Mouse (Mus musculus) stomach, embryonic 15.5 days (tissue): ENCODE measurements at regions not wholly inside any gene's neighbourhood (a gene's known extent, or its start where the extent isn't known, plus 50 kb on each side); places are given as distances from the start of the nearest gene placed in this dataset.

Experiments used
- ATAC-seq: fragments of 200-750 bp; cut with Nextera tagmentation; 2 replicates; pipeline ENCODE4 v1.8.0; 2017; ENCODE audit warnings: low read depth, moderate number of reproducible peaks, moderate TSS enrichment; ENCODE audit not compliant: insufficient read depth, low FRiP score
- H3K27ac ChIP-seq: fragments of 300-500 bp; sonication (generic); 2 replicates; pipeline ENCODE4 v1.5.1; 2015; ENCODE audit warnings: mild to moderate bottlenecking, inconsistent platforms
- H3K27me3 ChIP-seq: fragments of 300-500 bp; sonication (generic); replicated peaks from 2 replicates; pipeline ENCODE4 v1.6.1; 2015; ENCODE audit warnings: inconsistent platforms
- H3K36me3 ChIP-seq: fragments of 300-500 bp; sonication (generic); 2 replicates; pipeline ENCODE4 v1.6.1; 2015; ENCODE audit warnings: inconsistent platforms
- H3K4me1 ChIP-seq: fragments of 300-500 bp; sonication (generic); 2 replicates; pipeline ENCODE4 v1.6.1; 2015; ENCODE audit warnings: inconsistent platforms
- H3K4me2 ChIP-seq: fragments of 300-500 bp; sonication (generic); 2 replicates; pipeline ENCODE4 v1.6.1; 2015; ENCODE audit warnings: mild to moderate bottlenecking, inconsistent platforms
- H3K4me3 ChIP-seq: fragments of 300-500 bp; sonication (generic); replicated peaks from 2 replicates; pipeline ENCODE4 v1.5.1; 2015; ENCODE audit warnings: inconsistent platforms
- H3K9ac ChIP-seq: fragments of 300-500 bp; sonication (generic); 2 replicates; pipeline ENCODE4 v1.6.1; 2015; ENCODE audit warnings: inconsistent platforms
- H3K9me3 ChIP-seq: fragments of 300-500 bp; sonication (generic); 2 replicates; pipeline ENCODE4 v1.6.1; 2016; ENCODE audit warnings: inconsistent platforms
- WGBS: fragments of 180-500 bp; shearing (Covaris S2); methylation state at CpG from one replicate; pipeline ENCODE4 v1.1.7; 2015; 5-methylcytosine and 5-hydroxymethylcytosine counted together

DNA sequence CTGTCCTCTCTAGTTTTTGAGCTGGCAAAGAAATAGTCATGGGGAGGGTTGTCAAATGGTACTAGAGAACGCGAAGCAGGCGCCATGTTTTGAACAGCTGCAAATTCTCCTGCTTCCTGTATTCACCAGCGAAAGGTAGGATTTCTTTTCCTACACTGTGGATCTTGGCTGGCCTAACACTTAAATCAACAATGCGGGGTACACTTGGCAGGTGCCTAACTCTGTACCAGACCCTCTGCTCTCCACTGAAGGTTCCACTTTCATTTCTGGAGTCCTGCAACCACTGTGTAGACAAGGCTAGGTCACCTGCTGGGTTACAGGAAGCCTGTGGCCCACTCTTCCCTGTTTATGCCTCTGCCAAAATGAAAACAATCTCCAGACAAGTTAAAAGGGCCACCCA, 239.6 kb downstream of the Cxcl12 start:
- no peak overlapping the region for H3K27ac ChIP-seq
- H3K36me3 ChIP-seq, result no peaks in the 10 kb centered on the region
- no peaks in the 10 kb centered on the region for H3K27me3 ChIP-seq
- H3K4me1 ChIP-seq, result no peaks in the 10 kb centered on the region
- H3K4me2 ChIP-seq, result no peak overlapping the region
- no peak overlapping the region for H3K4me3 ChIP-seq
- H3K9me3 ChIP-seq, result no peaks in the 10 kb centered on the region
- 64% methylated on average over 5 of the region's 5 CpGs for WGBS
- no peak overlapping the region for H3K9ac ChIP-seq
- ATAC-seq, result no peak

DNA sequence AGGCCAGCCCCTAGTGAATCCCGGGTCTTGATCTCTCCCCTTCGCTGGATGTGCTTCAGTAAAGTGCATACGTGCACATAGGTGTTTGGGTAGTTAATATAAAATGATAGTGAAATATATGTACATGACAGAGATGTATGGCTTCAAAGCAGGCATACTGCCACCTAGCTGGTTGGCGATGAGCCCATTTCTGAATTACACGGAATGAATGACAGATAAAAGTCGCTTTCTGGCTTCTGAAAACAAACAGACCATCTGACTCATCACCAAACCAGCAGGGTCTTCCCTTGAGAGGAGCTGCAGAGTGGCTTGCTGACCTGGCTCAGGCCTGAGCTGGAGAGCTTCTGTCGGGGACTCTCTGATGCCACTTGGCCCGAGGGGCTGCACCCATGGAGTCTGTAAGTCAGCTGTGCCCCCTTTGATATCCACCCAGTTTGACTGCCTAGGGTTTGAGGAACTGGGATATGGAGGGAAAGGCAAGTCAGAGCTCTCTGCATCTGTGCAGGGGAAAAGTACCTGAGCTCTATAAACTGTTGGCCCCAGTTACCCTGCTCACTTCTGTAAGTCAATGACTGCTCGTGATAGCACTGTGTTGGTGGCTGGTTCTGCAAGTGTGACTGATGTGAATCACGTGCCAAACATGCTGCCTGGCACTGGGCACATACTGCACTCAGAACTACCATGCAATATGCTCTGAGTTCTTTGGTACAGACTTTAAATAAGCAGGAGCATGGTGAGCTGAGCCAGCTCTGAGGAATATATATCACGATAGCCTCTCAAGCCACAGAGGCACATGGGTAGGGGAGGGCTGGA, 240.8 kb downstream of the Cxcl12 start:
- WGBS, result 63% methylated on average over 11 of the region's 11 CpGs
- H3K9me3 ChIP-seq, result no peaks in the 10 kb centered on the region
- no peak overlapping the region for H3K27ac ChIP-seq

DNA sequence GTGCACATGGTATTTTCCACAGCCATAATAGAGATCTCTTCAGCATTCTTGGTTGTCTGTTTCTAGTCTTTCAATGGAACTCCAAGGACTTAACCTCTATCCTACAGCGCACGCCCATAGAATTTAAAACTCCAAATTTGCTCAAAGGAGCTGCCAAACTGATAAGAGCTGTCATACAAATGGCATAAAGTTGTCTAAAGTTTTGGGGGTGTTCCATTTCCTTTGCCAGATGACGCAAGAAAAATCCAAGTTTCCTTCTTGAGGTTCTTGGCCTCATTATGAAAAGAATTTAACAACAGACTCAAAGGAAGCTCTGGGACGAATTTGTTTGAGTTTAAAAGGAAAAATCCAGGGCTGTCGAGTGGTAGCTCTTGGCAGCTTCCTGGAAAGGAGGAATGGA, 246.6 kb downstream of the Cxcl12 start:
- 63% methylated on average over 5 of the region's 5 CpGs for WGBS
- Histone ChIP-seq H3K4me3 (no peak overlapping the region), H3K4me1 (no peaks in the 10 kb centered on the region), H3K9me3 (no peaks in the 10 kb centered on the region), H3K27ac (no peak overlapping the region), H3K4me2 (no peak overlapping the region), H3K27me3 (no peaks in the 10 kb centered on the region), H3K9ac (no peak overlapping the region), H3K36me3 (no peaks in the 10 kb centered on the region)
- no peak for ATAC-seq

More for the DNA sequence above, 240.8 kb downstream of the Cxcl12 start:
- Histone ChIP-seq H3K4me1 (no peaks in the 10 kb centered on the region), H3K4me2 (no peak overlapping the region), H3K27me3 (no peaks in the 10 kb centered on the region), H3K36me3 (no peaks in the 10 kb centered on the region), H3K4me3 (no peak overlapping the region), H3K9ac (no peak overlapping the region)
- ATAC-seq, result no peak

DNA sequence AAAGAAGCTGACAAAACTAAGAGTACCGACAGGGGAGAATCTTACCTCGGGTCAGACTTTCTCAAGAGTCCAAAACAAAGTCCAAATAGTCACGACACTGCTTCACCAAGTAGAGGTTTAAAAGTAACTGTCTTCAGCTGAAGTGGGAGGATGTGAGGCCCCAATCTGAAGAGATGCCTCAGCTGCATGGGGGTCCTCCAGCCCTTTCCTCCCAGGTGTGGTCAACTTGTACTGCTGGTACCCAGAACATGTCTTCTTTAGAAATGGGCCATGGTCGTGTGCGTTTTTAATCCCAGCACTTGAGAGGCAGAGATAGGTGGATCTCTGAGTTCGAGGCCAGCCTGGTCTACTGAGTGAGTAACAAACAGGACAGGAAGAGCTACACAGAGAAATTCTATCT, 247.6 kb downstream of the Cxcl12 start:
- ATAC-seq, result no peak
- no peak overlapping the region for H3K27ac ChIP-seq
- no peak overlapping the region for H3K4me2 ChIP-seq
- H3K9me3 ChIP-seq, result no peaks in the 10 kb centered on the region
- no peaks in the 10 kb centered on the region for H3K27me3 ChIP-seq
- H3K4me3 ChIP-seq, result no peak overlapping the region
- no peaks in the 10 kb centered on the region for H3K36me3 ChIP-seq
- no peaks in the 10 kb centered on the region for H3K4me1 ChIP-seq
- H3K9ac ChIP-seq, result no peak overlapping the region
- WGBS, result 88% methylated on average over 6 of the region's 6 CpGs

DNA sequence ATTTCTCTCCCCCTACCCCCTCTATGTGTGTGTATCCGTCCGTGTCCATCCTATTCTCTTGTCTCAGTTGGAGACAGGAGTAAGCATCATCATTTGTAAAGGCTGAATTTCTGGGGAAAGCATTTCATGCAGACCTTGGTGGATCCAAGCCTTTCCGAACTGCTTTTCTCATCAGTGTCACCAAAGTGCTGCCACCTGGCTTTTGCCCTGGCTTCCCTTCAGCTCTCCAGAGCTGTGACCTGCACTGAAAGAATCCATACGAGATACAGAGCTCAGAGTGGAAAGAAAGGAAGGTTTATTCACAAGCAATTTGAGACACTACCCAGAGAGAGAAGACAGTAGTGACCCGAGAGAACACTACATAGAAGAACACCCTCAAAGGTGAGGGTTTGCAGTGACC, 248.1 kb downstream of the Cxcl12 start:
- no peaks in the 10 kb centered on the region for H3K4me1 ChIP-seq
- no peaks in the 10 kb centered on the region for H3K27me3 ChIP-seq
- WGBS, result 70% methylated on average over 5 of the region's 5 CpGs
- ATAC-seq, result no peak
- H3K36me3 ChIP-seq, result no peaks in the 10 kb centered on the region
- H3K27ac ChIP-seq, result no peak overlapping the region
- no peak overlapping the region for H3K4me2 ChIP-seq
- no peak overlapping the region for H3K4me3 ChIP-seq
- H3K9ac ChIP-seq, result no peak overlapping the region
- H3K9me3 ChIP-seq, result no peaks in the 10 kb centered on the region

DNA sequence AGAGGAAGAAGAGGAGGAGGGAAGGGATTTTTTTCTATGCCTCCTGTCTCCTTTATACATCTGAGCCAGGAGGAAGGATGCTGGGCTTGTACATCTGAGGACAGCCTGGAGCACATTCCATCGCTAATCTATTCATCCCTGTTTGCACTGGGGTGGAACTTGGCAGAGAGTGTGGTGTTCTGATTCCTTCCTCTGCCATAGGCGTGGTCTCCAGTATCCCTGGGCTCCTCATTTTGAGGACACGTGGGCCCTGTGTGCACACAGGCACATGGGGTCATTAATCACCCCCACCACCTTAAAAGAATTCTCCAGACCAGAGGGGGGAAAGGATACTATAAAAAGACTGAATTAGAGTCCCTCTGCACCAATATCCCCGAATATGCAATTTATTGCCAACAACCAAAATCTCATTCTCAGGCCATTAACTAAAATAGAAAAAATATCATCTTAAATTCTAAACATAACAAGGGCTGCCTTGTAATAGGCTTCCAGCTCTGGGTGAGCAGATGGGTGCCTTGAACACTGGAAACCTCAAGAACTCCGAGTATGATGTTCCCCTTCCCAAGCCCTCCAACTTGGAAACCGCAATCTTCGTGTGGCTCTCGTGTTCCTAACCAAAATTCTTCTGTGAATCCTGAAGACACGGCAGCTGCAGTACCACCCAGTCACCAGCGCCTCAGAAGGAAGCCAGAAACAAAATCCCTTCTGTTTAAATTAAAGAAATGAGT, 254.7 kb downstream of the Cxcl12 start:
- no peak overlapping the region for H3K4me3 ChIP-seq
- no peak overlapping the region for H3K9ac ChIP-seq
- H3K9me3 ChIP-seq, result no peaks in the 10 kb centered on the region
- no peaks in the 10 kb centered on the region for H3K27me3 ChIP-seq
- H3K4me1 ChIP-seq, result peaks cover 8% of the 10 kb centered on the region
- no peak overlapping the region for H3K27ac ChIP-seq
- 68% methylated on average over 10 of the region's 10 CpGs for WGBS
- ATAC-seq, result no peak
- H3K4me2 ChIP-seq, result no peak overlapping the region
- no peaks in the 10 kb centered on the region for H3K36me3 ChIP-seq

DNA sequence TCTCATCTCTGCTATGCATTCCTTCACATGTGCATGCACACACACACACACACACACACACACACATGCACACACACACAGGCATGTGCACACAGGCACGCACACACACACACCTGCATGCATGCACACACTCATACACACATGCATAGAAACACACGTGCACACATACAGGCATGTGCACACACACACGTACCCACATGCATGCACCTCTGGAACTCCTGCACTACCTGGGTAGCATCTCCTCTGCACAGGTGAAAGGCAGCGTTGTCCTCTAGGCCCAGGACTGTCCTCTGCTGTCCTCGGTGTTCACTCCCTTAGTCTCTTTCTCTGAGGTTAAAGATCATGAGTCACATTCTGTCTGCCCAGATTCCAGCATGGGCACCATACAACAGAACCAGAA, 258.0 kb downstream of the Cxcl12 start:
- Histone ChIP-seq H3K36me3 (no peaks in the 10 kb centered on the region), H3K9ac (no peak overlapping the region), H3K4me1 (peaks cover 8% of the 10 kb centered on the region), H3K4me3 (no peak overlapping the region), H3K4me2 (no peak overlapping the region), H3K9me3 (no peaks in the 10 kb centered on the region), H3K27ac (no peak overlapping the region), H3K27me3 (no peaks in the 10 kb centered on the region)
- no peak for ATAC-seq
- 88% methylated on average over 5 of the region's 5 CpGs for WGBS

DNA sequence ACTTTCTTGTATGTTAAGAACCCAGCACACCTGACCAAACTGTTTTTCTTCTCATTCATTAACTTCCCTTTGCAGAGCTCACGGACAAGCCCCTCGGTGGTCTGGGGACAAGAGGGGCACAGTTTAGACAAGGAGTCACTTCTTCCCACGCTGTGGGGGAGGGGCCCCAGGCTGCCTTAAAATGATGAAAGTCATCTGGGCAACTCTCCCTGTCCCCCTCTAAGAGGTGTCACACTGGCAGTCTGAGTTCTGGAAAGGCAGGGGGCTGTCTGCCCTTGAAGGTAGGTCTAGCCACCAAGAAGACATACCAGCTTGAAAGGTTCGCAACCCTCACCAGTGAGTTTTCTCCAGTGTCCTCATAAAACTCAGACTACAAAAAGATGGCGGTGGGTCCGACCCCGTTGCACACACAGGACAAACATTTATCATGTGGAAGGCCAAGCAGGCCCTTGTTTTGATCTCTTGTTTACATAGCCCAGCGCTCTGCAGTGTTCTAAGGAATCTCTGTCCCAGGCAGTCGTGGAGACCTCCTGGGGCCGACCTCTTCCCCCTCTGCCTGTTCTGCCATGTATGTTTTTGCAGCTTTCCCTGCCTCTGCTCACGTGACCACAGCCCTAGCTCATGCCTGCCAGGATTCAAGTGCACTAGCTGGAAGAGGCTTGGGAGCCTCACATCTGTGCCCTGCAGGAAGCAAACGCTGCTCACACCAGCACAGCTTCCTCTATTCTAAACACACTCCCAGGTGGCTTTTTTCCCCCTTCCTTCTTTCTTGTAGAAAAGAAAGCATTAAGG, 259.2 kb downstream of the Cxcl12 start:
- Histone ChIP-seq H3K9me3 (no peaks in the 10 kb centered on the region), H3K4me1 (peaks cover 8% of the 10 kb centered on the region), H3K4me3 (no peak overlapping the region), H3K36me3 (no peaks in the 10 kb centered on the region), H3K27ac (0 out of 2 replicates have a peak overlapping the region, but pooled peaks have one; percentile 11), H3K4me2 (no peak overlapping the region), H3K9ac (no peak overlapping the region), H3K27me3 (no peaks in the 10 kb centered on the region)
- peak; percentile 67 for ATAC-seq
- 12% methylated on average over 12 of the region's 12 CpGs for WGBS

DNA sequence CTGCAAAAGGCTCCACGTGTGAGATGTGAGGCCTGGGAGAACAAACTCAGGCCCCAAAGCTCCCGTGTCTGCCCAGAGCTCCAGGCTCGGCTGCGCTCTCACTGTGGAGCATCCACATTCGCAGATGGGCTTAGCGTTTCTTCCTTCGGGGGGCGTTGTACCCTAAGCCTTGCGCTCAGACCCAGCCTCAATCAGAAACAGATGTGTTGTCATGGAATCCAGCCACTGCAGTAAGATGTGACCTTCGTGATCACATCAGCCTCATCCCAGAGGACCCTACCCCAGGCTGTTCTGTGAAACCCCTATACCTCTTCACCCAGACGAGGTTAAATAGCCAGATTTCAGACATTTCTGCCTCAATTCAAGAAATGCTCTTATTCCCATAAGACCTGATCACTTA, 260.1 kb downstream of the Cxcl12 start:
- Histone ChIP-seq H3K27ac (no peak overlapping the region), H3K36me3 (no peaks in the 10 kb centered on the region)
- no peak for ATAC-seq

DNA sequence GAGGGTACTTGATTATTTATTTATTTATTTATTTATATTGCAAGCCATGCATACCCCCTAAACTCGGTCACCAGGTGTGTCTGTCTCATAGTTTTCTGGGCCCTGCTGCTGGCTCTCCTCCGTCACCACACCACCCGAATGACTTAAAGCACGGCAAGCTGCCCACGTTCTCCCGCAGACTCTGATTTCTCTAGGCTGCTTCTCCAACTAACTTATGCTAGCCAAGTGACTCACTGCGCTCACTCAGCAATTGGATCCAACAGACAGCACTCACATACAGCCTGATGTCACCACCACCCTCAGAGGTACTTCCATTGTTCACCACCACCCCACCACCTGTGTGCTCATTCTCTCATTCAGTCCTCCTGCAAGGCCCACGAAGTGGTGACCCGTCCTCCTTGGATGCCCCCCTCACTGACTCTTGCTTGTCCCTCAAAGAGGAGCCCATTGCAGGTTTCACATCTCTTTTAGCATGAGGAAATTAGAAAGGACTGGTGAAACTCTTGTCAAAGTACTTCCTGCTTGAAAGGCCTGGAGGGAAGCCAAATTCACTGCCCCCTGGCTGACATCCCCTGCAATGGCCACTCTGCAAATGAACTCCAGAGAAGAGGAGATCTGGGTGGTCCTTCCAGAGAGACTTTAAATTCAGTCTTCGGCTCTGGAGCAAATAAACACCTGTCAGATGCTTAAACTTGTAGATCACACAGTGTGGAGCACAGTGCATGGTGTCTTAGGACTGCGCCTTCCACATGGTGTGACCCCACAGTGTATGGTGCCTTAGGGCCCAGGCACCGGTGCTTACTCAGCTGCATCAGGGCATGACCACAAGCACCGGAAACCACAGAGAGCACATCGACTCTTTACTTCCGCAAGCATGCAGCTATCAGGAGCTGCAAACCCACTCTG, 262.8 kb downstream of the Cxcl12 start:
- no peaks in the 10 kb centered on the region for H3K9me3 ChIP-seq
- no peaks in the 10 kb centered on the region for H3K27me3 ChIP-seq
- ATAC-seq, result peak; percentile 29
- no peak overlapping the region for H3K4me2 ChIP-seq
- H3K9ac ChIP-seq, result no peak overlapping the region
- H3K4me1 ChIP-seq, result peaks cover 8% of the 10 kb centered on the region
- 67% methylated on average over 15 of the region's 15 CpGs for WGBS
- no peak overlapping the region for H3K4me3 ChIP-seq
- H3K36me3 ChIP-seq, result no peaks in the 10 kb centered on the region
- H3K27ac ChIP-seq, result no peak overlapping the region

More for the DNA sequence above, 260.1 kb downstream of the Cxcl12 start:
- H3K4me1 ChIP-seq, result peaks cover 8% of the 10 kb centered on the region
- WGBS, result 74% methylated on average over 11 of the region's 11 CpGs
- H3K4me3 ChIP-seq, result no peak overlapping the region
- H3K9ac ChIP-seq, result no peak overlapping the region
- no peak overlapping the region for H3K4me2 ChIP-seq
- H3K27me3 ChIP-seq, result no peaks in the 10 kb centered on the region
- H3K9me3 ChIP-seq, result no peaks in the 10 kb centered on the region

DNA sequence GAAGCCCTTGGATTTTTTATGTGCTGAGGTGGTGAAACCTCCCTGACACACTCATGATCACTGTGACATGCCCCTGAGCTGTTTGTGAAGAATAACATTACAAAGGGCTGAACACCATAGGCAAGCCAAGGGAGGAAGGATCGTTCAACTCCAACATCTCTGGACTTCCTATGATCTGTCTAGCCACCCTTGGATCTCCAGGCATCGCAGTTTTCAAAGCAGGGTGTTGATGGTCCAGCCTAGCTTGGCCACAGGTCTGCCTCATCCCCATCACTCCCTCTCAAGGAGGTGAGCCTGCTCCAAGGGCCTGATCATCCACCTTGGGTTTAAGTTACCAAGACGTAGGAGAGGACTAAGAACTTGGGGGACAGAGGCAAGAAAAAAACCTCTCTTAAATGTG, 268.5 kb downstream of the Cxcl12 start:
- no peak for ATAC-seq

More for the DNA sequence above, 268.5 kb downstream of the Cxcl12 start:
- no peak overlapping the region for H3K9ac ChIP-seq
- H3K27ac ChIP-seq, result no peak overlapping the region
- H3K27me3 ChIP-seq, result 0 out of 2 replicates have a peak, but pooled peaks cover 3% of the 10 kb centered on the region
- no peaks in the 10 kb centered on the region for H3K4me1 ChIP-seq
- no peaks in the 10 kb centered on the region for H3K36me3 ChIP-seq
- H3K4me2 ChIP-seq, result no peak overlapping the region
- H3K4me3 ChIP-seq, result no peak overlapping the region
- no peaks in the 10 kb centered on the region for H3K9me3 ChIP-seq
- WGBS, result 91% methylated on average over 3 of the region's 3 CpGs
